Mouse (Mus musculus) embryo, embryonic 11.5 days (tissue): Measurements from ENCODE around the gene Polm.
"Not testable (repeated sequence)": the region's sequence is repeated elsewhere in the genome, so short reads cannot be mapped to it uniquely, and the experiment has no call there.

Experiments
- DNase-seq: peaks from one replicate; pipeline ENCODE4 v3.0.0-alpha.2; 2012; ENCODE audit warnings: low read depth, low spot score

Polm gene

DNA sequence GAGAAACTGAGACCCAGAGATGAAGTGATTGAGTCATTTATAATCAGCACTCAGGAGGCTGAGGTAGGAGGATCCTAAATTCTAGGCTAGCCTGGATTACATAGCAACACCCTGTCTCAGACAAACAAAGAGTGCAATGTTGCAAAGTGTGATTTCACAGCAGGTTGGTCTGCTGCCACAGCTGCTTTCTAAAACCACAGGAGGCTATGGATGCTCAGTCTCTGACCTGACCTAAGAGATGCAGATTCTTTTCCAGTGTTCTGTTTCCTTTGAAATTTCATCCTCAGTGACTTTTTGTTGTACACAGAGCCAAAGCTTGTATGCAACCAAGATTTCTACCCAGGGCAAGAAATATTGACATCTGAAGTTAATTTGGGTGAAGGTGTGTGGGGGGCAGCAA, 17.7 kb upstream of the Polm start:
- DNase-seq: no peak

DNA sequence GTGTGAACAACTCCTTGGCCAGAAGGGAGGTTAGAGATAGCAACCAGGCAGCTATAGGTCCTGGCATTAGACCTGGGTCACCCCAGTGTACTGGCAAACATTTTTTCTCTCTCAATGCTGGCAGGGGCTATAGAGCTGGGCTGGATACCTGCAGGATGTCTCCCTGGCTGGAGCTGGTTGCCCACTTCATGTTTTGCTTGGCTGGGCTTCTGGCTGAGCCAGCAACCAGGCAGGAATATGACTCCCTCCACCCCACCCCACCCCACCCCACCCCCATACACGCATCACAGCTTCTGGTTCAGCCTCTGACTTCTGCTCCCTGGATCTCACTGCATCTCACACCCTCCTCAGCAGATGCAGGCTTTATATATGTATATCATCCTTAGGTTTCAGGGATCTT, 14.5 kb upstream of the Polm start:
- no peak for DNase-seq

DNA sequence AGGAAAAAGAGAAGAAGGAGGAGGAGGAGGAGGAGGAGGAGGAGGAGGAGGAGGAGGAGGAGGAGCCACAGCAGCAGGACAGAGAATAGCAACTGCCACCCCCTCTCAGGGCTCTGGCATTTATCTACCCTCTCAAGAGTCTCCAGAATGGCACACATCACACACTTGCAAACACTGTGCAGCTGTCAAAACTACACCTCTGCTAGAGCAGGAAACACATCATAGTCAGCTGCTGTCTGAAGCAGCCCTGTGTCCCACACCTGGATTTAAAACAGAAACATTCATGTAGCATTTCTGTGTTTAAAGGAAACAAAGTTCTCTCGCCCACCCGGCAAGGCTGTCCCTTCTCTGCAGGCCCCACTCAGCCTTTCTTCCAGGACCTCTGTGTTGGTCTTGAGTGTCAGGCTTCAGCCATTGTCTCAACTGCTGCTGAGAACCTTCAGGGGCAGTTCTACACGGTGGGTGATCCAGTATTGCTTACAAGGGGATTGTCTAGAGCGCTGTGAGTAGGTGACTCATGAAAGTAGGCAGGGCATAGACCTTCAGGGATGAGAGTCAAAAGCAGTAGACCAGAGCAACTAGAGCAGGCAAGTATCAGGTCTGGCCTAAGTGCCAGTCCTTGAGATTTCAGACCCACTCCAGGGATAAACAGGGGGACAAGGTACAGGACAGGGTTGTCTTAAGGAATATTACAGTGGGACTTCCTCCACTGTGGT, 13.4 kb upstream of the Polm start:
- DNase-seq: no peak

DNA sequence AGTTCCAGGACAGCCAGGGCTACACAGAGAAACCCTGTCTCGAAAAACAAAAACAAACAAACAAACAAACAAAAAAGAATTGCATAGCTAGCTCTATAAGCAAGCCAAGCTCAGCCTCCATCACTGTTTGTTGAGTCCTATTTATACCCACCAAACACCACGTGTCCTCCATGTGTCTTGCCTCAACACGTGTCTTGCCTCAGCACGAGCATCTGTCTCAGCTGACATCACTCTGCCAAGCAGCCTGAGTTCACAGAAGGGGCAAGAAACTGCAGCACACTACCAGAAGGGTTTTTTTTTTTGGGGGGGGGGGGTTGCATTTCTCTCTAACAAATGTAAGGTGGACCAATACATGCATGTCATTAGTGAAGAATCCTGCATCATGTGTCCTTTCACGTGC, 12.6 kb upstream of the Polm start:
- no peak for DNase-seq

DNA sequence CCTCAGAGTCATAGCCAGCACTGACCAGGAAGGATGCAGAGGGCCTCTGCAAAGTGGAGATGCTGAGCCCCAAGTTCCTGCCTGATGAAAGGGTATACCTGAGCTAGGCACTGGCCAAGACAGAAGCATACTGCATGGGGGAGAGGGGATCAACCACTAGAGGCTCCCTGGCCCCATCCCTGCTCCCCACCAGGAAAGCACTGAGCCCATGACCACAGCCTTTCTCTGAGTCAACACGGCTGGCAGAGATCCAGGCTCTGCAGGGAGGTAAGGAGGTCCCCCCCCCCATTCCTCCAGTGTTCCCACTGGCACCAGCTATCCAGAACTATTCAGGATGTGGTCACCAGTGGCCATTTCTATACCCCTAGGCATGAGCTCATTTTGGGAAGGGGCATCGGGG, 11.5 kb upstream of the Polm start:
- no peak for DNase-seq

DNA sequence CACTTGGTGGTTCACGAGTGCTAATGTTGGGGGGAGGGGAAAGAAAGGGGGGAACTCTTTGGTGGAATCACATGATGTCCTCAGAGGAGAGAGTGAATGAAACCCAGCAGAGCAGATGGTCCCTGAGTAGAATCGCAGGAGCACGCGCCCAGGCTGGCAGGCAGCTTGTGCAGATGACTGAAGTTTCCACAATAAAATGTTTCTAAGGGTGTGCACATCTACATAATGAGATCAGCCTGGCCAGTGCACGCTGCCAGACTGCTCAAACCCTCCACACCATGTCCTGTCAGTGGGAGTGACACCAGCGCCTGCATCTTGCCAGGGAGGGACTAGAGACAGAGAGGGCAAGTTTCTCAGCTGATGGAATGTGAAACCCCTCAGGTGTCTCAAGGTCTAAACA, 10.9 kb upstream of the Polm start:
- DNase-seq: no peak

DNA sequence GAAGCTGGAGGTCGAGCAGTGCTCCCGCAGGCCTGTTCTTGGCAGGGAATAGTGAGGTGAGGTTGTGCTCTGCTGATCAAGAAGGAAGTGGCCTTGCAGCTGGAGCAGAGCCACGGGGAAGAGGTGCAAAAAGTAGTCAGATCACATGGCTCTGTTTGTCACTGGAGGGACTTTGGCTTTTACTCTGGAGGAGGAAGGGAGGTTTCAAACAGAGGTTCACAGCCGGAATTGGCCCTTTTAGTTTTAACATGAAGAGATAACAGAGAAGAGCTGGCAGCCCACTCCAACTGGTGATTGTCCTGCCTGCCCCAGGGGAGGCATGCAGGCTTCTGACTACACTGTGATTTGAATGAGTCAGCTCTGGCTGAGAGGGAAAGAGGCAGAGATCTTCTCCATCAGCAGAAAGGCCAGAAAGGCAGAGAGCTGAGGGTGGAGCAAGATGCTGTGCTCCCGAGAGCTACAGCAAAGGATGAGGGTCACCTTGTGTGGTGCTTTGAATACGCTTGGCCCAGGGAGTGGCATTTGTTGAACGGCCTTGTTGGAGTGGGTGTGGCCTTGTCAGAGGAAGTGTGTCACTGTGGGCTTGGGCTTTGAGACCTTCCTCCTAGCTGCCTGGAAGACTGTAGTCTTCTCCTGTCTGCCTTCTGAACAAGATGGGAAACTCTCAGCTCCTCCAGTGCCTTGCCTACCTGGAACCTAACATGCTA, 9.0 kb upstream of the Polm start:
- no peak for DNase-seq

DNA sequence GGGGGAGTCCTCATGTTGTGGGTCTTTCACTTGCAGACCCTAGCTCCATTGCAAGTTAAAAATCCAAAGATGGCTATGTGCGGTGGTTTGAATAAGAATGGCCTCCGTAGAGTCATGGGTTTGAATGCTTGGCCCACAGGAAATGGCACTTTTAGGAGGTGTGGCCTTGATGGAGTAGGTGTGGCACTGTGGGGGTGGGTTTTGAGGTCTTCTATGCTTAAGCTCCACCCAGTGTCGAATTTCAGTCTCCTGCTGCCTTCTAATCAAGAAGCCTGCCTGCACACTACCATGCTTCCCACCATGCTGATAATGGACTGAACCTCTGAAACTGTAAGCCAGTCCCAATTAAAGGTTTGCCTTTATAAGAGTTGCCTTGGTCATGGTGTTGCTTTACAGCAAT, 5.3 kb upstream of the Polm start:
- DNase-seq: no peak

DNA sequence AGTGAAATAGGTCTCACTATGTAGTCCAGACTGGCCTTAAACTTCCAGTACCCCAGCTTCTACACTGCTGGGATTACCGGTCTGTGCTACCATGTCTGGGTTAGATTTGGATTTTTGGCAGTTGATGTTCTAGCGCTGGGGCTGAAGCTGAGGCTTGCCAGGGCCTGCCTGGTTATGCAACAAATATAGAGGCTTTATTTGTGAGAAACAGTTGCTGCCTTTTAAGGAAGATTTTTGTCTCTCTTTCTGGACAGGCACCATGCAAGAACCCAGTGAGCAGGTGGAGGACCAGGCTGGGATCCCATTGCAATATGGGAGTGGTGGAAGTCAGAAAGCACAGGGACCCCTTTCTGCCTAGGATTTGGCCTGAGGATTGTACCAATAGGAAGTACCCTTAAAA, 3.9 kb upstream of the Polm start:
- no peak for DNase-seq

DNA sequence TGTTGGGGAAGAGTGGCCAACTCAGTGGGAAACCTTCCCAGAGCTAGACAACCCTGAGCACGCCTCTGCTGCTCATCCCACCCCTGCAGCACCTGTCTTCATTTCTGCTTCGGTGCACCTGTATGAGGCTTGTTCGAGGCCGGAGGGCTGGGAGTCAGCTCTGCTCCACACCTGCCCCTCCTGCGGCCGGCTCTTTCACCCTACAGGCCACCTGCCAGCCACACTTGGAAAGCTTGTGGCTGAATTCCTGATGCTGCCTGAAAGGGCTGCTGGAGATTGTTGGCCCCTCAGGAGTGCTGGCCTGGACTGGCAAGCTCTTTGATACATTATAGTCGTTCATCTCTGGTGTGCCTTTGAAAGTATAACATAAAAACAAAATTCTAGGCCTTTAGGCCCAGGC, 2.5 kb upstream of the Polm start:
- no peak for DNase-seq

DNA sequence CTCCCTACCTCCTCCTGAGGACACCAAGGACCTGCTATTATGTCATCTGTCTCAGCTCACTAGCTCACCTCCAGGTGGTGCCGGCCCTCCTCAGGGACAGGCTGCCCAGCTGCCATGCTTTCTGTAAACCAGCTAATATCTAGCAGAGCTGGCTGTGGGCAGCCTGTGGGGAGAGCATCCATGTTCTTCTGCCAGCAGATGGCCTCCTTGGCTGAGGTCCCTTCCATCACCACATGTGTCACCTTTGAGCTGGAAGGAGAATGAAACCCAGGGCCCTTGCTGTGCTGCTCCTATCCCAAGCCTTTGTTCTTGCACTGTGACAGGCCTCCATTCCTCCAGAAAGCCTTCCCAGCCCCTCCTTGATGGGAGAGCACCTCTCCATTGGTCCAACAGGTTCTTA, 1.7 kb downstream of the Polm start:
- DNase-seq: no peak

DNA sequence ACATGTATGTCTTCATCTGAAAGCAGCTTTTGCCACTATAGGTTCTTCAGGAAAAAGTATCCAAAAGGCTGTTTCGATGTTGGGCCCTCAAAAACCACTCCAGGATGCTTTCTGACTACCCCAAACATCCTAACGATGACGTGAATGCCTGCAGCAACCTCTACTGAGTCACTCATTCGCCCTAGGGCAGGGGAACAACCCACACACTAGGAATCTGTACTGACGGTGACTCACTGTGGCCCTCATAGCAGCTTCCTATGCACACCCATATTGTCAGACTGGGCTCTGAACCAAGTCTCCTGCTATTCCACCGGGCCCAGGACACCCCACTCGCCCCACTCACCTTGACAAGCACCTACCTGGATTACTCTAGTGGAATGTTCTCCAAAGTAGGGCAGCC, 2.8 kb downstream of the Polm start:
- no peak for DNase-seq

DNA sequence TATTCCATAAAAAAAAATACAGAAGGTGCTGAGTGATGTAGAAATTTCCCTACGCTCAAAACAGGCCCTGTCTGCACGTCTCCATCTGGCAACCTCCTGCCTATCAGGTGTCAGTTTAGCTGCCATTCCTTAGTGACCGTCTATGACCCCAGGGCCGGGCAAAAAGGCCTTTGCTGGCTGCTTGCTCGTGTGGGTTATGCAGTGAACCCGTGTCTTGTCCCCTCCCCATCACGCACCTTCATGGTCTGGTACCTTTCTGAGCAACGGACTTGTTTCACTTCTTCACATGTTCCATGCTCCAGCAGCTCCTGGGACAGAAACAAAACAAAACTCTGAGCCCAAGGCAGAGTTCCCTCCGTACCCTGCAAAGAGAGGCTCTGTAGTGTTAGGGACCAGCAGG, 3.3 kb downstream of the Polm start:
- no peak for DNase-seq

DNA sequence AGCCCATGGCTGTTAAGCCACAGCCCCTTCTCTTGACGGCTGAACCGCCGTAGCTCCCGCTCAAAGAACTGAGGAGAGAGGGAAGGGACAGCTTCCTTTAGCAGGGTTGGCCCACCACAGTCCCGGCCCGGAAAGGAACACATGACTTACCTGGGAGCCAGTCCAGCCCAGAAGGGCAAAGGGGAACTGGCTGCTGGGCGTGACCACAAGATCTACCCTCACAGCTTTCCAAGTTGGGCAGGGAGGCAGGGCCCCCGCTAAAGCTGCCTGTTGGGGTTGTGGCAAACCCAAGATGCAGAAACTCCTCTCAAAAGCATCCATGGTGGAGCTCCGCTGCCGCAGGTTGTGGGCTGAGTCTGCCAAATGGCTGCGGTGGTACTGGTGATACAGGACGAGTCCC, 8.5 kb downstream of the Polm start:
- no peak for DNase-seq

DNA sequence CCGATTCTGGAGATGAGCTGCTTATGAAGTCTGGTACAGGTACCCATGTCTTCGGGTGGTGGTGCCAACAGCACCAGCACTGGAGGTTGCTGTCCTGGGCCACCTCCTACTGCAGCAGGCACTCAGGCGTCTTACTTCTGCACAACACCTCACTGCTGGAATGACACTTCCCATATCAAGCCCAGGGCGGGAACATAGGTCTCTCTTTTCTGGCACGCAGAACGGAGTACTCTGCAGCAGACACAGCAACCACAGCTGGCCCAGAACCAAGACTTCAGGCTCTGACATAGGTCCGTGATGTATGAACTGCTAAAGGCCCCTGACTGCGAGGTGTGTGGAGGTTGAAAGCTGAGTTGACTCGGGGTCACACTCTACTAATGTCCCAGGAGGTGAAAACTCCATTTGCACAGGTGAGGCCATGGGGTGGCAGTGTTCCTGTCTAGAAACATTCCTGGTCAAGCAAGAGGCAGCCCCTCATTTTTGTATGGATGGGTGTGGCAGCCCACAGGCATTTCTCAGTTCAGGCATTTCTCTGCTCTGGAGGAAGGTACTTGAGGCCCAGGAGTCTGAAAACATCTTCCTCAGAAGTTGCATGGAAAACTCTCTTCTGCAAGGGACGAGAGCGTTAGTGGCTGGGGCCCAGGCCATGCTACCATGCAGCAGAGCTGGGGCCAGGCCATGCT, 9.2 kb downstream of the Polm start:
- no peak for DNase-seq

DNA sequence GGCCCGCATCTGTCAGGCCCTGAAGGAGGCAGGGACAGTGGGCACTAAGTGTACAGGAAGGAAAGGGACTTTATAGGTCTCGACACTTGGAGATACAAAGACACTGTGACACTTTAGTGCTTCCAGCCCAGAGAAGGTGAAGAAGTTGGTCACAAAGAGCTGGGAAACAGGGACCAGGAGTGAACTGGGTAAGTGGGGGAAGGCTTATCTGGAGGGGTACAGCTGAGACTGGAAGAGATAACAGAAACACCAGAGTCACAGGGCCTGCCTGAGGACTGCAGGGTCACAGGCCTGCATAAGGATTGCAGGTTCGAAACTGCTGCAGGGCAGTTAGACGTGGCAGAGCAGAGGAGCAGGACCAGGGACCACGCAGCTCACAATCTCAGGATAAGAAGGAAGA, 9.9 kb downstream of the Polm start:
- DNase-seq: no peak

DNA sequence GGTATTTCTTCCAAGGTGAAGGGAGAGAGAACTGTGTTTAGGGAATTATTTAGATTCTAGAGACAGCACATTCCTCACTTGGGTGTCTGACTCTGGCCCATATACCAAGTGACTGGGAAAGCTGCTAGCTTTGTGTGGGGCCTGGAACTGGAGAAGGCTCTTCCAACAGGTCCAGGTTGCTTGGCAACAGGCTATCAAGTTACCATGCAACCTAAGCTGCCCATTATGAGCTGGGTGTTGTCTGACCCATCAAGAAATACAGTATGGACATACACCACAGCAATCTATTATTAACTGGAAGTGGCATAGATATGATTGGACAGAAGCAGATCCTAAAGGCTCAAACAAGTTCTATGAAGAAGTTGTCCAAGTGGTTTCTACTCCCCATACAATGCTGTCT, 12.4 kb downstream of the Polm start:
- no peak for DNase-seq

DNA sequence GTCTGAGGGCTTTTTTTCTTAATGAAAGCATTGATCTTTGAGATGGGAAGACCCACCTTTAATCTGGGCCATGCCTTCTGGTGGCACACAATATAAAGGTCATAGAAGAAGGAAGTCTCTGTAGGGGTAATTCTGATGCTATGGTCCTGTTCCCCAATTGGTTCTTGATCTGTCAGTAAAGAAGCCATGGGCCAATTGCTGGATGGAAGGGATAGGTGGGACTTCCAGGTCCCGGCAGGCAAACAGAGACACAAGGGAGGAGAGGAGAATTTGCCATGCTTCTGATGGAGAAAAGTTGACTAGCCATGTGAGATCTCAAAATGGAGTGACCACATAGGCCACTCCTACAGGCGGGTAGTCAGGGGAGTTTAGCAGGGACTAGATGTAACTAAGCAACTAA, 18.6 kb downstream of the Polm start:
- DNase-seq: no peak

DNA sequence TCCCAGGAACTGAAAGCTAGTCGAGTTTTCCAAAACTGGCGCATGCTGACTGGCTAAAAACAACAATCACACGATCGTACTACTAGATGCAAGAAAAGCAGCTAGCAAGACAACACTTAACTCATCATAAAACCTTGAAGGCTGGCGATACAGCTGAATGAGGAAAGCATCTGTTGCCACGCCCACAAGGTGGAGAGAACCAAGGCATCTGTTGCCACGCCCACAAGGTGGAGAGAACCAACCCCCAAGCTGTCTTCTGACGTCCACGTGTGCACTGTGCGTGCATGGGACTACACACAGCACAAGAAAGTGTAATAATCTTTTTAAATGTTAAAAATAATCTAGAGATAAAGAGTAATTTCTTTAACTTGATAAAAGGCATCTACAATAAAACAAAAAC, 24.4 kb downstream of the Polm start:
- DNase-seq: no peak

DNA sequence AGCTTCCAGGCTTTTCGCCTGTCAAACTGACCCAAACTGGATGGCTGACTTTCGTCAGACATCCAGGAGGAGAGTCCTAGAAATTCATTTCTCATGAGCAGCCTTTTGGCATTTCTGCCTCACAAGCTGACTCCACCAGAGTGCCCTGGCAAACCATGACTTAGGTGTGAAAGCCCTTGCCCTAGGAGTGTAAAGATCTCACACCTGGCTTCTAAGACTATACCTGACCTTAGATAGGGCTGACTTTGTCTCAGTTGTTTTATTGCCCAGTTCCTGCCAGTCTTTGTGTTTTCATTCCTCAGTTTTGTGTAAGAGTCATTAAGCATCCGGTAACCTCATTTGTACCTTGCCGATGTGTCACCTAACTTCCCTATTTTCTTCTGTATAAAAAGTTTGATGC, 28.3 kb downstream of the Polm start:
- DNase-seq: not testable (repeated sequence)

DNA sequence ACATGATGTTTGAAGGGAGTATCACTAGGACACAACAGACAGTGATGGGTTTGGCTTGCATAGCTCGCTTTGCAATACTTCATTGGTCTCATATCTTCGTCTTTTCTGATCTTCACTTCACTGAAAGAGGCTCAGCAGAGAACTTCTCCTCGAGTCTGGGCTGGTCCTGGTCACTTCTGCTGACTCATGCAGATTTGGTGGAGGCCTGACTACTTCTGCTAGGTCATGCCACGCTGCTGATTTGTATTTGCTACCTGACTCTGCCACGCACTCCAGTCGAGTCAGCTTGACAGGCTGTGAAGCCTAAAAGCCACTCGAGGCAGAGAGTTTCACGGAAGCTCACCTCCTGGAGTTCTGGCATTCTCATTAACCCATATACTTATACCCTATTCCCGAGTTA, 29.9 kb downstream of the Polm start:
- no peak for DNase-seq

DNA sequence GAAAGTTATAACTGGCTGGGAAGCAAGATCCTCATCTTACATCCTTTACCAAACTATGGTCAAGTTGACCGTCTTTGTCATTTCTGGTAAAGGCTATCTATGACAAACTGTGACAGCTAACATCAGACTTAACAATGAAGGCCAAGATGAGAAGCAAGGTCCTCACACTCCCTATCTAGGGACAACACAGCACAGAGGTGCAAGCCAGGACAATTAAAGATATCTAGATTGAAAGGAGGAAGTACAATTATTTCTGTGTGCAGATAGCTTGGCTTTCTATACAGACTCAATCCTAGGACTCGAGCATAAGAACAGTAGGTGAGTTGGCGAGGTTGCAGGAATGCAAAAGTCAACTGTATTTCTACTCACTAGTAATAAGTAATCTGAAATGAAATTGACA, 32.1 kb downstream of the Polm start:
- no peak for DNase-seq

DNA sequence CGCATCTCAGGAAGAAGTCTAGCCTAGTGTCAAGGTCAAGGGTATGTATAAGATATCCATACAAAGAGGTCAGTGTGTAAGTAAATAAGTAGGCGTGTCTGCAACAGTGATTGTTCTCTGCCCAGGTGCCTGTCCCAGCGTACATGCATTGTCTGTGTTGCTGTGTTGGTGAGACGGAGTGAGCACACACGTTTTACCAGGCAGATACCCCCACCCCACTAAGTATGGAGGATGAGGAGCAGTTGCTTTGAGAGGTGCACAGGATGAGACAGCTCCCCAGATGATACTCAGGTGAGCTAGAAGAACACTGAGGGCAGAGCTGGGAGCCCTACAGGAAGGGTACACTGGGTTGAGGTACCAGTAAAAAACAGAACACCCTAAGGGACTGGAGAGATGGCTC, 33.6 kb downstream of the Polm start:
- DNase-seq: no peak
